ENCODE assay signal across 7 mouse cellular contexts in genomic region chr16:20611357-20612227, GRCm38 (mm10). TPM values are rescaled to one million over a fixed set of nuclear protein-coding genes. Genes with fewer than 3 reads are reported as not detected.
DNase-seq lines count a peak whose midpoint lies in the region; ATAC-seq and TF ChIP-seq lines count a peak whose summit lies in the region.

TSS of gene Eef1akmt4 (plus strand) at chr16:20611593.
TSS of gene Gm49333 (plus strand) at chr16:20611610.
TSS of gene Alg3 (minus strand) at chr16:20611735.

- TF ChIP-seq CTCF in small intestine, adult 2 months (IDR thresholded peaks at IDR 0.05; ENCODE audit: extremely low read depth, insufficient read length, insufficient replicate concordance, low read depth, low read length): no peak

- peaks cover 7% of the 10 kb centered on the region; the same call in 1 of the 2 replicates for H3K4me1 ChIP-seq in intestine, embryonic 15.5 days (replicated peaks)
- H3K4me1 ChIP-seq in limb, embryonic 11.5 days (ENCODE audit: control insufficient read depth, insufficient read depth, low read length): peaks cover 3% of the 10 kb centered on the region; the same call in 1 of the 2 replicates
- H3K4me1 ChIP-seq in midbrain, embryonic 13.5 days (replicated peaks): peaks cover 32% of the 10 kb centered on the region
- H3K4me1 ChIP-seq in small intestine, adult 2 months (ENCODE audit: control insufficient read depth, insufficient read depth, insufficient read length, low read length): peaks cover 2% of the 10 kb centered on the region; the same call in 1 of the 2 replicates

- peak; percentile 26; the same call in 1 of the 2 replicates for TF ChIP-seq POLR2A in small intestine, adult 2 months (IDR thresholded peaks at IDR 0.05; ENCODE audit: low read depth, low read length)

- H3K9me3 ChIP-seq in intestine, embryonic 15.5 days: no peaks in the 10 kb centered on the region
- no peaks in the 10 kb centered on the region for H3K9me3 ChIP-seq in limb, embryonic 11.5 days (ENCODE audit: control insufficient read depth, low read length)
- H3K9me3 ChIP-seq in midbrain, embryonic 13.5 days: no peaks in the 10 kb centered on the region

- H3K27ac ChIP-seq in intestine, embryonic 15.5 days: peak within 1 kb of the TSS; percentile 75
- peak within 1 kb of the TSS; percentile 60; the same call in 1 of the 2 replicates for H3K27ac ChIP-seq in limb, embryonic 11.5 days (replicated peaks; ENCODE audit: low read depth, low read length)
- peak within 1 kb of the TSS; percentile 86 for H3K27ac ChIP-seq in midbrain, embryonic 13.5 days
- H3K27ac ChIP-seq in small intestine, adult 2 months (ENCODE audit: insufficient read depth, low read depth, low read length): peak within 1 kb of the TSS; percentile 19; the same call in 1 of the 2 replicates

- H3K36me3 ChIP-seq in intestine, embryonic 15.5 days: peaks cover 7% of the 10 kb centered on the region; the same call in 1 of the 2 replicates
- peaks cover 7% of the 10 kb centered on the region; the same call in 1 of the 2 replicates for H3K36me3 ChIP-seq in limb, embryonic 11.5 days (ENCODE audit: control insufficient read depth, insufficient read depth, low read length)
- peaks cover 17% of the 10 kb centered on the region for H3K36me3 ChIP-seq in midbrain, embryonic 13.5 days
- peaks cover under 1% of the 10 kb centered on the region for H3K36me3 ChIP-seq in small intestine, adult 2 months (ENCODE audit: control insufficient read depth, insufficient read depth, low read length)

- no peaks in the 10 kb centered on the region for H3K27me3 ChIP-seq in intestine, embryonic 15.5 days (replicated peaks)
- H3K27me3 ChIP-seq in limb, embryonic 11.5 days (ENCODE audit: control insufficient read depth, insufficient read depth, low read length): no peaks in the 10 kb centered on the region
- H3K27me3 ChIP-seq in midbrain, embryonic 13.5 days: no peaks in the 10 kb centered on the region
- no peaks in the 10 kb centered on the region for H3K27me3 ChIP-seq in small intestine, adult 2 months (ENCODE audit: control insufficient read depth, insufficient read depth, low read length)

- peak; percentile 99 for ATAC-seq in intestine, embryonic 15.5 days
- peak; percentile 97 for ATAC-seq in limb, embryonic 11.5 days (ENCODE audit: insufficient number of reproducible peaks, low FRiP score, low TSS enrichment, low read depth)
- peak; percentile 96 for ATAC-seq in midbrain, embryonic 13.5 days

- peak; percentile 92 for DNase-seq in adrenal gland, postnatal 10 days
- peak; percentile 80 for DNase-seq in embryo, embryonic 11.5 days (ENCODE audit: low read depth, low spot score)
- DNase-seq in gastrocnemius, postnatal 4 days (ENCODE audit: low spot score in 2 of 2): peak; percentile 63 to 85
- DNase-seq in limb, embryonic 11.5 days (ENCODE audit: low spot score): peak; percentile 86

- H3K4me3 ChIP-seq in intestine, embryonic 15.5 days (replicated peaks): peak within 1 kb of the TSS; percentile 62
- peak within 1 kb of the TSS; percentile 68 for H3K4me3 ChIP-seq in limb, embryonic 11.5 days (ENCODE audit: low read depth, low read length)
- H3K4me3 ChIP-seq in midbrain, embryonic 13.5 days (replicated peaks): peak within 1 kb of the TSS; percentile 69
- H3K4me3 ChIP-seq in small intestine, adult 2 months (ENCODE audit: low read depth, low read length): peak within 1 kb of the TSS; percentile 97

- peak within 1 kb of the TSS; percentile 80 for H3K4me2 ChIP-seq in intestine, embryonic 15.5 days (replicated peaks)
- H3K4me2 ChIP-seq in limb, embryonic 11.5 days (ENCODE audit: low read depth, severe bottlenecking): peak within 1 kb of the TSS; percentile 87
- H3K4me2 ChIP-seq in midbrain, embryonic 13.5 days (replicated peaks): peak within 1 kb of the TSS; percentile 91

- 2% methylated on average over 41 of the region's 41 CpGs for WGBS in intestine, embryonic 15.5 days
- 3% methylated on average over 41 of the region's 41 CpGs for WGBS in limb, embryonic 11.5 days
- 2% methylated on average over 41 of the region's 41 CpGs for WGBS in midbrain, embryonic 13.5 days
- WGBS in small intestine, adult 2 months: 1% methylated on average over 41 of the region's 41 CpGs

- H3K9ac ChIP-seq in intestine, embryonic 15.5 days: peak within 1 kb of the TSS; percentile 62
- peak within 1 kb of the TSS; percentile 88 for H3K9ac ChIP-seq in limb, embryonic 11.5 days (ENCODE audit: low read length)
- H3K9ac ChIP-seq in midbrain, embryonic 13.5 days (replicated peaks): peak within 1 kb of the TSS; percentile 86

RNA-seq across cellular contexts. Expression of gene Eef1akmt4, which starts in this region (rescaled TPM):
- total RNA-seq in adrenal gland, postnatal 10 days (2021): 10 to 100 TPM in 1 of 2 experiments, 1 to 10 TPM in 1; 9.3 to 10.7 TPM
- 1 to 10 TPM; 8.2 to 8.8 TPM for total RNA-seq in gastrocnemius, postnatal 4 days (2021)
- polyA plus RNA-seq in intestine, embryonic 15.5 days (2015; fragmentation: Nextera tagmentation; extraction: Ambion mirVana): 32.0 and 37.2 TPM in 2 replicates
- 33.8 and 42.1 TPM in 2 replicates for polyA plus RNA-seq in limb, embryonic 11.5 days (2014; fragmentation: Nextera tagmentation; extraction: Ambion mirVana)
- 14.9 and 15.1 TPM in 2 replicates for polyA plus RNA-seq in midbrain, embryonic 13.5 days (2015; fragmentation: Nextera tagmentation; extraction: Ambion mirVana)
- 6.6 and 7.2 TPM in 2 replicates for polyA plus RNA-seq in small intestine, adult 2 months (2012; rRNA removed)

RNA-seq across cellular contexts. Expression of gene Gm49333, which starts in this region (rescaled TPM):
- total RNA-seq in adrenal gland, postnatal 10 days (2021): not detected
- not detected for total RNA-seq in gastrocnemius, postnatal 4 days (2021)
- 0.19 TPM in 1 of 2 replicates, not detected in the other for polyA plus RNA-seq in intestine, embryonic 15.5 days (2015; fragmentation: Nextera tagmentation; extraction: Ambion mirVana)
- polyA plus RNA-seq in limb, embryonic 11.5 days (2014; fragmentation: Nextera tagmentation; extraction: Ambion mirVana): not detected in 2 replicates
- polyA plus RNA-seq in midbrain, embryonic 13.5 days (2015; fragmentation: Nextera tagmentation; extraction: Ambion mirVana): not detected in 2 replicates
- polyA plus RNA-seq in small intestine, adult 2 months (2012; rRNA removed): 0.08 TPM in 1 of 2 replicates, not detected in the other

RNA-seq across cellular contexts. Expression of gene Alg3, which starts in this region (rescaled TPM):
- total RNA-seq in adrenal gland, postnatal 10 days (2021): 10 to 100 TPM; 16.8 to 17.9 TPM
- total RNA-seq in gastrocnemius, postnatal 4 days (2021): 10 to 100 TPM in 1 of 2 experiments, 1 to 10 TPM in 1; 8.7 to 11.0 TPM
- polyA plus RNA-seq in intestine, embryonic 15.5 days (2015; fragmentation: Nextera tagmentation; extraction: Ambion mirVana): 40.1 and 46.0 TPM in 2 replicates
- 53.4 and 55.4 TPM in 2 replicates for polyA plus RNA-seq in limb, embryonic 11.5 days (2014; fragmentation: Nextera tagmentation; extraction: Ambion mirVana)
- 40.6 and 43.5 TPM in 2 replicates for polyA plus RNA-seq in midbrain, embryonic 13.5 days (2015; fragmentation: Nextera tagmentation; extraction: Ambion mirVana)
- 16.8 and 18.6 TPM in 2 replicates for polyA plus RNA-seq in small intestine, adult 2 months (2012; rRNA removed)

Comparison
In these comparisons a context has a peak if more than half of its experiments do, and no peak if none do; other contexts are left out.
1. Peak in every context shown above with its lines: DNase-seq, ATAC-seq, H3K4me3 ChIP-seq and H3K27ac ChIP-seq.
2. H3K27ac ChIP-seq: peak in every context shown above with its lines; median percentile 86 in midbrain, embryonic 13.5 days; 75 in intestine, embryonic 15.5 days; 60 in limb, embryonic 11.5 days; 19 in small intestine, adult 2 months.